Mouse (Mus musculus): ENCODE measurements at regions not wholly inside any gene's neighbourhood (a gene's known extent, or its start where the extent isn't known, plus 50 kb on each side); places are given as distances from the start of the nearest gene placed in this dataset.

DNA sequence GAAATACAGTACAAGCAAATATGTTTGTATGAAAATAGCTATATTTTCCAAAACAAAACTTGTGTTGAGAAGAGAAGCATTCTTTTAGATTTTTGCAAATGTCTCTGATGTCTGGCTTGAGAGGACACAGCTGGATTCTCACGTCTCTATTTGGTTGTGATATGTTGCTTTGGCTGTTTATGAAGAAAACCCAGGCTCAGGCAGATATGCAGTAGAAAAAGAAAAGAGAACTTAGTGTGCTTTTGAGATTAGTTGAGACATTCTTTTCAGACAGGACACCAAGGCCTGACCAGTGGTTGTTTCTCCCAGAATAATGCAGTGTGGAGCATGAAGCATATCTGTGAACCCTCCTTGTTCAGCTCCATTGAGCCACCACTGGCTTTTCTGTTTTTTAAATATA lies 178.8 kb upstream of the Mamld1 start:
- DNase-seq (ENCODE audit: low spot score in 2 of 2): no peak

- no peak for DNase-seq (ENCODE audit: low spot score in 2 of 2)
These were observed 168.7 kb upstream of the Mamld1 start for GRCm38 (mm10) chrX:70881326-70881725.

GRCm38 (mm10) chrX:70883461-70883860 lies 166.6 kb upstream of the Mamld1 start:
- DNase-seq (ENCODE audit: low spot score in 2 of 2): peak in 1 of 2 experiments; percentile 61

DNA sequence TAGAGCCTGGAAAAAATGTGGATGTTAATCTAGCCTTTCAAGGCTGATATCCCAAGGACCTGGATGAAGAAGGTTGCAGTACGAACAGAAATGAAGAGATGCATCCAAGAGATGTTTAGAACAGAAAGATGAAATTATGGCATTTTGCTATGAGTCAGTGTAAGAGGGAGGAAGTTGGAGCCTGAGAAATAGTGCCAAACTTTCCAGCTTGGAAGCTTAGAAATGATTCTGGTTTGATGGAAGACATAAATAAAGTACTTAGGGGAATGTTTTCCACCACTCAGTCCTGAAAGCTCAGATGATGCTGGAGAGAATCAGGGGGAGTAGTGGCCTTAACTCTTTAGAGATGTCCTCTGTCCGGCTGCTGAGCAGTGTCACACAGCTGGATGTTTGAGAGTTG lies 155.5 kb upstream of the Mamld1 start:
- no peak for DNase-seq (ENCODE audit: low spot score in 2 of 2)

DNA sequence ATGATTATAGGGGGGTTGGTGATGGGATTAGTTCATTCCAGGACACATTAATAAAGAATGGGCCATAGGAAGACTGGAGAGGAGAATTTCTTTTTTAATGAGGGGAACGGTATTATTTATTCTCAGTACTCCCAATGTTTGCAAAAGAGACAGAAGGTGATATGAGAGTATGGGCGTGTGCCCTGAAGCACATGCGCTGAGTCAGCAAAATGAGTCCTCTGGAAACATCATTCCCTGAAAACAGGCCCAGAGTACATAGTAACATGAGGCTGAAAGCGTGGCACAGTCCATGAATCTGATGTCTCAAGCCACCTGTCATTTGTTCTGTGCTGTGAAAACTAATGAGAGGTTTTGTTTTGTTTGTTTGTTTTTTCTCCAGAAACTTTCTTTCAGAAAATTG lies 154.5 kb upstream of the Mamld1 start:
- no peak for DNase-seq (ENCODE audit: low spot score in 2 of 2)

GRCm38 (mm10) chrX:70897110-70897721 lies 152.8 kb upstream of the Mamld1 start:
- DNase-seq (ENCODE audit: low spot score in 2 of 2): no peak

DNA sequence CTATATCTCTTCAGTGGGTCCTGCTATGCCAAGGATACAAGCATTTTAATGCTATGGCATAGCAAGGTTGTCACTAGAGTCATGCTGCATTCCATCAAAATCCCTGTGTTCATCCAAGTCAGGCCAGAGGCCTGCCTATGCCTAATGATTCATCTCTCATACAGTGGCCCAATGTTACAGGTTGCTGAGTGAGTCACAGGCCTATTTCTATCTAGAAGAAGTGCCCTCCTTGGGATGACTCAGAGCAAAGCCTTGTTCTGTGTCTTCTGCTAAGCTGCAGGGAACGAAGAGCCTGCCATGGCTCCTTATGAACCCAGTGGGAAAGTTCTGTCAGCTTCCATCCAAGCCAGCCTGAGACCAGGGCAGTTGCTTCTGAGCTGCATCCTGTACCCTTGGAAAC lies 151.2 kb upstream of the Mamld1 start:
- DNase-seq (ENCODE audit: low spot score in 2 of 2): peak in 1 of 2 experiments; percentile 15

DNA sequence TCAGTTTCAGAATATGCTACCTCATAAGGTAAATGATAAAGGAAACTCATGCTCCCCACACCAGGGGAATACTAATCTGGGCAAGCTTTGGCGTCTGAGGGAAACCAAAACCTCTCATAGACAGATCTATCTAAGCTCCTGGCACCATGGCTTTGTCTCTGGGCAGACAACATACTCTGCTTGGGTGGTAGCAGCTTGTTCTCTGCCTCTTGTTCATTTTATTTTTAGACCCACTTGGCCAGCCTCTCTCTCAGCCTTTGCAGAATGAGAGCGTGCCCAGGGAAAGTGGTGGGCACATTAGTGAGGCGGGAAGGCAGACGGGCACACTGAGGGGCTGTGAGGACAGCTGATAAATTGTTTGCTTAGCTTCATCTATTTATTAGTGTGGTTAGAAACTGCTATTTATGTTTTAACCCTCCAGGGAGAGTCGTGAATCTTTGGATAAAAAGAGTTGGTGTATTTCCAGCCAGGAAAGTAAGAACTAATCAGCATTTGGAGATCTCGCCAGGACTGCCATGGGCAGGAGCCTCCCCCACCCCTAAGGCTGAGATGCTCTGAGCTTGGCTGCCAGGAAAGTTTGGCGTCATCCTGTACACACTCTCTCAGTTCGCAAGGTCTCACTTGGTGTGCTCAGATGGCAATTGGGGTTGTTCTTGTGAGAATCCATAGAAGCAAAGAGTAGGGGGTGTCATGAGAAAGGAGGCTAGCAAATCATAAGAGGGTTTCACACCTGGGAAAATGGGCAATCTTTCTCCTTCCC lies 150.2 kb upstream of the Mamld1 start:
- peak in 1 of 2 experiments; percentile 42 for DNase-seq (ENCODE audit: low spot score in 2 of 2)

DNA sequence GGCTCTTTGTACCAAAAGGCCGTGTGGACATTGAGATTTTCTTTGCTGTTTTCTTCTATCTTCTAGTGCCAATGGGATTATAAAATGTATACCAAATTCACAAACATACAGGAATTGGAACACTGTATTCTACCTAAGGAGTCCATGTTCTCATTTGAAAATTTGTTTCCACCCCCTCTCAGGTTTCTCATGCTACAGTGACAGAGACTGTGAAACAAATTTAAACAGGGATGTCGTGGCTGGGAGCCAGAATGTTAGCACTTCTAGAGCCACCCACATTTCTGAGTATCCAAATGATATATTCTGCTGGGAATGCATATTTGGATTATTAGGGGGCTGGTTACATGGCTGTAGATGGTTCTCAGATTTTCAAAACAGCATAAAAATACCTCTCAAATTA lies 124.4 kb upstream of the Mamld1 start:
- DNase-seq (ENCODE audit: low spot score in 2 of 2): peak in 1 of 2 experiments; percentile 8

GRCm38 (mm10) chrX:70931944-70932343 lies 118.1 kb upstream of the Mamld1 start:
- no peak for DNase-seq (ENCODE audit: low spot score in 2 of 2)

- no peak for DNase-seq (ENCODE audit: low spot score in 2 of 2)
These were observed 104.7 kb upstream of the Mamld1 start for GRCm38 (mm10) chrX:70945382-70945781.

DNA sequence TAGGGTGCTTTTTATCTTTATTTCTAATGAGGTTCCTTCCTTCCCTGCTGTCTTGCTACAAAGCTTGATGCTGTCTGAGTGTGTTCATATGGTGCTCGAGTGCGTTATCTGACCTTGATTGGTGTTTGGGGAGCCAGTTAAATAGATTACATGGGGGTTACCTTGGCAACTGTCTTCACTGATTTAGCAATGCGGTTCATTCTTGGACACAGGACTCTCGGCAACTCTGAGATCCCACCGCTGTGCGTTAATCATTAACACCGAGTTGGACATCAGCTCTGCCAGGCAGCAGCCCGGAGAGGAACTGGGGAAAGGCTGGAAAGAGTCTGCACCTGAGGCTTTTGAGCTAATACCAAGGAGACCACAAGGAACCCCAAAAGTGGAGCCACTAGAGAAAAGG lies 104.0 kb upstream of the Mamld1 start:
- DNase-seq (ENCODE audit: low spot score in 2 of 2): no peak

DNA sequence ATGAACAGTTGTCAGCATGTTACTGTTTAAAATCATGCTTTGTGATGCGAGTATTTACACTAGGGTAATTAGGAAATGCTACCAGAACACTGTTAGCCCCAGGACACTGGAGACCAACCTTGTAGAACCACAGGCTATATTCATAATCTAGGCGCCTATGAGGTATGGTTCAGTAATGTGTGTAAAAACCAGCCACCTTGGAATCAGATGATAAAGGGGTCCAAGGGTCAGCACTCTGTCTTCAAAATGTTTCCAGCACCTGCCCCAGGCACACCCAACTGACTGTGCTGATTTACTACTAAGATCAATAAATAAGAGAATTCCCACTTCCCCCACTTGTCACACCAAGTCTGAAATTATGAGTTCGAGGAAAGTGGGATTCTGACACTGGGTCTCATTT lies 100.8 kb upstream of the Mamld1 start:
- DNase-seq (ENCODE audit: low spot score in 2 of 2): no peak

GRCm38 (mm10) chrX:70953022-70953421 lies 97.0 kb upstream of the Mamld1 start:
- no peak for DNase-seq (ENCODE audit: low spot score in 2 of 2)

All from left cerebral cortex, adult 8-10 months (tissue).